Mouse (Mus musculus): ENCODE data around the gene Gm10203. TPM values are rescaled to one million over a fixed set of nuclear protein-coding genes. Genes with fewer than 3 reads are reported as not detected.

Gm10203 gene
- polyA plus RNA-seq, 2 experiments, result not detected

- Histone ChIP-seq H3K4me2 (ENCODE audit: low read depth) (no peak overlapping the region), H3K9me3 (ENCODE audit: control insufficient read depth, low read length) (no peaks in the 10 kb centered on the region), H3K27me3 (ENCODE audit: control insufficient read depth, insufficient read depth, low read length) (no peaks in the 10 kb centered on the region), H3K27ac (no peak overlapping the region), H3K36me3 (replicated peaks; ENCODE audit: control insufficient read depth, insufficient read depth, low read depth) (no peaks in the 10 kb centered on the region; the same call in 1 of the 2 replicates), H3K9ac (replicated peaks) (no peak overlapping the region), H3K4me3 (ENCODE audit: insufficient read depth in 1 of 2, low read depth in 2 of 2, low read length in 2 of 2) (no peak overlapping the region), H3K4me1 (replicated peaks; ENCODE audit: control insufficient read depth in 2 of 2, insufficient read depth in 2 of 2, low read length in 1 of 2) (no peaks in the 10 kb centered on the region)
- TF ChIP-seq EP300 (IDR thresholded peaks at IDR 0.05; ENCODE audit: low read depth), result no peak
- no peak for TF ChIP-seq CTCF (IDR thresholded peaks at IDR 0.05; ENCODE audit: low read depth)
- ATAC-seq (ENCODE audit: insufficient read depth), result no peak
- no peak for DNase-seq (ENCODE audit: low read depth in 3 of 3, low spot score in 3 of 3)
- 69% methylated on average over 7 of the region's 7 CpGs for WGBS (ENCODE audit: insufficient replicate concordance)
These were observed 18.7 kb downstream of the Gm10203 start for GRCm38 (mm10) chr6:149148436-149149229.

DNA sequence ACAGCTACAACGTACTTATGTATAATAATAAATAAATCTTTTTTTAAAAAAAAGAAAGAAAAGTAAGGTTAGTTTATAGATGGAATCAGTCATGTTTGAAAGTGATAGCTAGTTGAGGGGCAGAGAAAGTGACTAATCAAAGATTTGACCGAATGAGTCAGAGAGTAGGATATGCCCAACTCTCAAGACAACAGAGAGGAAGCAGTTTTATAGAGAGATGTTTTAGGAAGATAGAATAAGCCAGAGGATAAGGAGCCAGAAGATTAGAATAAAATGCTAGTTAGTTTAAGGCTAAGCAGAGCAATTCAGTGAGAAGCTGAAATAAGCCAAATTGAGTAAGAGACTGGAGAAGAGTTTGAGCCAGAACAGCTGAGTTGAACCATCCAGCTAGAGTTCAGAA, 22.1 kb downstream of the Gm10203 start:
- 63% methylated on average over 2 of the region's 2 CpGs for WGBS (ENCODE audit: insufficient replicate concordance)
- DNase-seq (ENCODE audit: low read depth in 3 of 3, low spot score in 3 of 3), result no peak
- H3K4me2 ChIP-seq (ENCODE audit: low read depth), result no peak overlapping the region
- H3K27me3 ChIP-seq (ENCODE audit: control insufficient read depth, insufficient read depth, low read length), result no peaks in the 10 kb centered on the region
- ATAC-seq (ENCODE audit: insufficient read depth), result no peak
- TF ChIP-seq CTCF (IDR thresholded peaks at IDR 0.05; ENCODE audit: low read depth), result no peak
- TF ChIP-seq EP300 (IDR thresholded peaks at IDR 0.05; ENCODE audit: low read depth), result no peak
- no peak overlapping the region for H3K4me3 ChIP-seq (ENCODE audit: insufficient read depth in 1 of 2, low read depth in 2 of 2, low read length in 2 of 2)
- no peak overlapping the region for H3K27ac ChIP-seq
- H3K36me3 ChIP-seq (replicated peaks; ENCODE audit: control insufficient read depth, insufficient read depth, low read depth), result no peaks in the 10 kb centered on the region
- H3K9ac ChIP-seq (replicated peaks), result no peak overlapping the region
- no peaks in the 10 kb centered on the region for H3K9me3 ChIP-seq (ENCODE audit: control insufficient read depth, low read length)
- H3K4me1 ChIP-seq (replicated peaks; ENCODE audit: control insufficient read depth in 2 of 2, insufficient read depth in 2 of 2, low read length in 1 of 2), result peaks cover 3 to 14% of the 10 kb centered on the region in 2 experiments; a peak in 2 of 4 replicates

DNA sequence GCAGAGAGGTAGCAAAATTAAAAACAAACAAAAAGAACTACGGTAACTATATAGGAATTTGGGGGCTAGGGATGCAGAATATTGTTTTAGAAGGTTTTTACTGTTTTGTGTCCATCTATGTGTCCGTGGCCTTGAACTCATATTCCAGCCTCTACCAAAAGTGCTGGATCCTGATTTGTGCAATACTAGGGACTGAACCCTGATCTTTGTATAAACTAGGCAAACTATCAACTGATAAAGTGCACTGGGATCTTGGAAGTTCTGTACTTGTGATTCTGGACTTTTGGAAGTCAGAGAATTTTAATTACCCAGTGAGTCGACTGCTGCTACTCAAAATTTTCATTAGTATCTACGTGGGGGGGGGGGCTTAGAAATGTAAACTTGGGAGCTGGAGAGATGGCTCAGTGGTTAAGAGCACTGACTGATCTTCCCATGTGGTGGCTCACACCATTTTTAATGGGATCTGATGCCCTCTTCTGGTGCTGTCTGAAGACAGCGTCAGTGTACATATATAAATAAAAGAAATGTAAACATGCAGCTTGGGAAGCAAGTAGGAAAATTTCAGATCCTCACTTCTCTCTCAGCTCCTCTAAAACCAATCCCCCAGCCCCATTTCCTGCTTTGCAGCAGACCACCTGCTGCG, 23.6 kb downstream of the Gm10203 start:
- Histone ChIP-seq H3K4me3 (ENCODE audit: insufficient read depth in 1 of 2, low read depth in 2 of 2, low read length in 2 of 2) (no peak overlapping the region), H3K27ac (no peak overlapping the region), H3K36me3 (replicated peaks; ENCODE audit: control insufficient read depth, insufficient read depth, low read depth) (no peaks in the 10 kb centered on the region), H3K9ac (replicated peaks) (no peak overlapping the region), H3K4me2 (ENCODE audit: low read depth) (no peak overlapping the region), H3K27me3 (ENCODE audit: control insufficient read depth, insufficient read depth, low read length) (no peaks in the 10 kb centered on the region), H3K9me3 (ENCODE audit: control insufficient read depth, low read length) (no peaks in the 10 kb centered on the region), H3K4me1 (replicated peaks; ENCODE audit: control insufficient read depth in 2 of 2, insufficient read depth in 2 of 2, low read length in 1 of 2) (peaks cover 3 to 14% of the 10 kb centered on the region in 2 experiments; a peak in 2 of 4 replicates)
- no peak for ATAC-seq (ENCODE audit: insufficient read depth)
- WGBS (ENCODE audit: insufficient replicate concordance), result 49% methylated on average over 6 of the region's 6 CpGs
- TF ChIP-seq EP300 (IDR thresholded peaks at IDR 0.05; ENCODE audit: low read depth) (no peak), CTCF (IDR thresholded peaks at IDR 0.05; ENCODE audit: low read depth) (no peak)
- DNase-seq (ENCODE audit: low read depth in 3 of 3, low spot score in 3 of 3), result no peak

- DNase-seq (ENCODE audit: low read depth in 3 of 3, low spot score in 3 of 3) (no peak), ATAC-seq (ENCODE audit: insufficient read depth) (0 out of 2 replicates have a peak, but pooled peaks have one; percentile 6)
- Histone ChIP-seq H3K27me3 (ENCODE audit: control insufficient read depth, insufficient read depth, low read length) (no peaks in the 10 kb centered on the region), H3K4me2 (ENCODE audit: low read depth) (no peak overlapping the region), H3K9ac (replicated peaks) (no peak overlapping the region), H3K9me3 (ENCODE audit: control insufficient read depth, low read length) (no peaks in the 10 kb centered on the region), H3K4me1 (replicated peaks; ENCODE audit: control insufficient read depth in 2 of 2, insufficient read depth in 2 of 2, low read length in 1 of 2) (peaks cover 3 to 14% of the 10 kb centered on the region in 2 experiments; a peak in 2 of 4 replicates), H3K27ac (no peak overlapping the region), H3K36me3 (replicated peaks; ENCODE audit: control insufficient read depth, insufficient read depth, low read depth) (no peaks in the 10 kb centered on the region), H3K4me3 (ENCODE audit: insufficient read depth in 1 of 2, low read depth in 2 of 2, low read length in 2 of 2) (no peak overlapping the region)
- no peak for TF ChIP-seq CTCF (IDR thresholded peaks at IDR 0.05; ENCODE audit: low read depth)
- no peak for TF ChIP-seq EP300 (IDR thresholded peaks at IDR 0.05; ENCODE audit: low read depth)
- 32% methylated on average over 8 of the region's 8 CpGs for WGBS (ENCODE audit: insufficient replicate concordance)
These were observed 24.4 kb downstream of the Gm10203 start for GRCm38 (mm10) chr6:149154116-149155030.

Data from liver, embryonic 14.5 days (tissue).